Mouse (Mus musculus) Patski (cell line): ENCODE measurements around the gene Ms4a4b. TPM values are rescaled to one million over a fixed set of nuclear protein-coding genes. Genes with fewer than 3 reads are reported as not detected.
"Not testable (repeated sequence)": the region's sequence is repeated elsewhere in the genome, so short reads cannot be mapped to it uniquely, and the experiment has no call there.

ENCODE experiments used
- ATAC-seq: fragments of 100-300 bp; one replicate; pipeline ENCODE4 v1.8.0; 2021
- CTCF ChIA-PET: fragments of 350-600 bp; sonication (Branson Sonifier 250); formaldehyde crosslinking; loops from one replicate; lab custom pipeline; 2022; ENCODE audit warnings: inconsistent platforms; lab: Charles Lee
- POLR2A ChIA-PET: fragments of 350-600 bp; sonication (Branson Sonifier 250); formaldehyde crosslinking; loops from one replicate; lab custom pipeline; 2022; ENCODE audit warnings: antibody characterized with exemption, inconsistent platforms; lab: Charles Lee
- DNase-seq: peaks from one replicate; pipeline ENCODE4 v3.0.0-alpha.2; 2011; ENCODE audit warnings: low read depth, low spot score
- H3K27me3 ChIP-seq: fragments of 371-371 bp; one replicate; pipeline ENCODE4 v1.5.1; 2021
- CTCF ChIP-seq: fragments of 100-300 bp; IDR thresholded peaks from one replicate; pipeline ENCODE4 v1.5.1; 2021
- in situ Hi-C: fragments of 300-500 bp; cut with MboI; formaldehyde crosslinking; loops from 3 replicates; pipeline ENCODE4 v1.11.1; 2018; ENCODE audit warnings: low pct_unique_long_range_greater_than_20kb, mixed read lengths
- polyA plus RNA-seq: library from polyadenylated mRNA; unstranded; gene quantifications from one replicate; pipeline ENCODE4 v1.2.3, GENCODE M21; 2021

Ms4a4b gene
- polyA plus RNA-seq, 1 experiment from 2014 or later = 0.12 TPM

DNA sequence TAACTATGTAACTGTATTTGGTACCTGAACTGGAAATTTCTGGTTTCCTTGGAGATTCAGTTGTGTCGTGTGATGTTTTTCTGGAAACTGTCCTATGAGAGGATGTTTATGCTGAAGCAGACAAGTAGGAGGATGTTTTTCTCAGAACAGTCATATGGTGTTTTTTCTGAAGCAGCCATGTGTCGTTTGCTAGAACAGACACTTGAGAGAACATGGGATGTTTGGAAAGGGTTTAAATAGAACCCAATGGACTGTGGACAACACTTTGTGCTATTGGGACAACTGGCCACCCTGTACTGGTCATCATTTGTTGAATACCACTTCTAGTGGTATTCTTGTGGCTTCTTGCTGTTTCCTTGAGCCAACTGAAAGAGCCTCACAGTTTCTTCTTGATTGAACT lies 42.4 kb downstream of the Ms4a4b start, which contains the start of gene Gm8369:
Gm8369 (plus strand) TSS at position 193 of the 400 bp plus-strand sequence.
- ChIA-PET CTCF (interaction anchor here (1.1 kb wide), 2 partner anchors 13 to 14 kb away, joined by 3 read pairs; no protein-coding TSS in a partner anchor), POLR2A (interaction anchor here (0.9 kb wide), 1 partner anchor 10 kb away, joined by 4 read pairs; no protein-coding TSS in a partner anchor)
- no peak for TF ChIP-seq CTCF
- in situ Hi-C loops = no loop called here
- no peak for DNase-seq
- no peak for ATAC-seq
- H3K27me3 ChIP-seq = peaks cover 34% of the 10 kb centered on the region

DNA sequence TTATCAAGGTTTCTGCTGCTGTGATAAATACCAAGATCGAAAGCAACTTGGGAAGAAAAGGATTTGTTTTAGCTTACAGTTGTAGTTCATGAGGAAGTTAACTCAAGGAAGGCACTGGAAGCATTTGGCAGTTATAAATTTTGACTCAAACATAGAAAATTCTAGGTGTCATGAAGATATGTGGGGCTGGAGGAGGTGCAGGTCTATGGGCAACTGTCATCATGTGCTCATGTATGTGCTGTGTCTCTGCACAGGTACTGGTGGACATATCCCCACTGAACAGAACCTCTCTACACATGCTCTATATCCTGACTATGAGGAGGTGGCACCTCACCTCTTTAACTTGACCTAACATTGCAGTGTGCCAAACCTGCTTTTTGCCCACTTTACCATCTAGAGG lies 43.2 kb downstream of the Ms4a4b start:
- POLR2A ChIA-PET = no interaction called here
- DNase-seq = no peak
- ATAC-seq = no peak
- peaks cover 30% of the 10 kb centered on the region for H3K27me3 ChIP-seq
- in situ Hi-C loops = no loop called here
- no peak for TF ChIP-seq CTCF
- CTCF ChIA-PET = interaction anchor here (1.1 kb wide), 1 partner anchor 14 kb away, joined by 3 read pairs; no protein-coding TSS in a partner anchor

- ChIA-PET CTCF (no interaction called here), POLR2A (no interaction called here)
- DNase-seq (no peak), ATAC-seq (no peak)
- H3K27me3 ChIP-seq = peaks cover 18% of the 10 kb centered on the region
- no peak for TF ChIP-seq CTCF
- in situ Hi-C loops = no loop called here
These were observed 48.2 kb downstream of the Ms4a4b start for GRCm38 (mm10) chr19:11491406-11492189.

DNA sequence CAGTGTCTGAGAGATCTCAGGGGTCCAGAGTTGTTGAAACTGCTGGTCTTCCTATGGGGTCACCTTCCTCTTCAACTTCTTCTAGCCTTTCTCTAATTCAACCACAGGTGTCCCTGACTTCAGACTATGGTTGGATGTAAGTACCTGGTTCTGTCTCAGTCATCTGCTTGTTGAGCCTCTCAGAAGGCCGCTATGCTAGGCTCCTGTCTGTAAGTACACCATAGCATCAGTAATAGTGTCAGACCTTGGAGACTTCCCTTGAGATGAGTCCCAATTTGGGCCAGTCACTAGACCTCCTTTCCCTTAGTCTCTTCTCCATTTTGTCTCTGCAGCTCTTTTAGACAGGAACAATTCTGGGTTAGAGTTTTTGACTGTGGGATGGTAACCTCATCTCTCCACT lies 49.3 kb downstream of the Ms4a4b start:
- POLR2A ChIA-PET = no interaction called here
- peaks cover 19% of the 10 kb centered on the region for H3K27me3 ChIP-seq
- in situ Hi-C loops = no loop called here
- CTCF ChIA-PET = no interaction called here
- DNase-seq = no peak
- no peak for ATAC-seq
- no peak for TF ChIP-seq CTCF

- POLR2A ChIA-PET = interaction anchor here (0.6 kb wide), 1 partner anchor 123 kb away, joined by 3 read pairs; no protein-coding TSS in a partner anchor
- peaks cover 29% of the 10 kb centered on the region for H3K27me3 ChIP-seq
- in situ Hi-C loops = no loop called here
- TF ChIP-seq CTCF = no peak
- DNase-seq = no peak
- CTCF ChIA-PET = interaction anchor here (0.9 kb wide), 1 partner anchor 19 kb away, joined by 3 read pairs; no protein-coding TSS in a partner anchor
- ATAC-seq = no peak
These were observed 51.2 kb downstream of the Ms4a4b start for GRCm38 (mm10) chr19:11494519-11494918.

DNA sequence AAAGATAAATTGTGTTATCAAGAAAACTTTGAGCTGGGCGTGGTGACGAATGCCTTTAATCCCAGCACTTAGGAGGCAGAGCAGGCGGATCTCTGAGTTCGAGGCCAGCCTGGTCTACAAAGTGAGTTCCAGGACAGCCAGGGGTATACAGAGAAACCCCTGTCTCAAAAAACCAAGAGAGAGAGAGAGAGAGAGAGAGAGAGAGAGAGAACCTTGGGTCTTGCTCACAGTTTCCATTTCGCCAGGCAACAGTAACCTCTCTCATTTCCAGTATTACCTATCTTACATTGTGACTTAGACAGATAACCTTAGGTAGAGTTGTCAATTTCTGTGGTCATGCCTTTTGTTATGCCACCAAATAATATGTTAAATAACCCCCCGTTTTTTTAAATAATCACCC lies 53.0 kb downstream of the Ms4a4b start:
- ATAC-seq (no peak), DNase-seq (no peak)
- ChIA-PET POLR2A (no interaction called here), CTCF (no interaction called here)
- peaks cover 33% of the 10 kb centered on the region for H3K27me3 ChIP-seq
- TF ChIP-seq CTCF = no peak
- in situ Hi-C loops = loop anchor here (5.0 kb wide), 1 partner anchor 51 kb away; no protein-coding TSS in a partner anchor

- POLR2A ChIA-PET, CTCF ChIA-PET, ATAC-seq, DNase-seq: not testable (repeated sequence)
- H3K27me3 ChIP-seq = peaks cover 37% of the 10 kb centered on the region
- in situ Hi-C loops = loop anchor here (5.0 kb wide), 1 partner anchor 50 kb away; no protein-coding TSS in a partner anchor
These were observed 53.9 kb downstream of the Ms4a4b start for GRCm38 (mm10) chr19:11497300-11497699.

DNA sequence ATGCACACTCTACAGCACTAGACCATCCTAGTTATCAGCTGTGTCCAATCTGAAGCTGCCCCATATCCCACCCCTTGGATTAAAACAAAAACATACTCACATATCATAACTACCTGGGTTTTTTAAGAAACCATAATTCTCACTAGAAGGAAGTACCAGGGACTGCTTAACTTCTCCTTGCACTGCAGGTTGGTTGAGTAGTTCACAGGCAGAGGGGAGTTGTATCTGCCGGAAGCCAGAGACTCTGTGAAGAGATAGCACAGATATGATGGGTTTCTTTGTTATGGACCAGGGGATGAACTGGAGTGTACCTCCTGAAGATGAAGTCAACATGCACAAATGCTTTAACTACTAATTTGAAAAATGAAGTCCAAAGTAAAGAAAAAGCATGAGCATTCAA lies 57.4 kb downstream of the Ms4a4b start:
- no peak for TF ChIP-seq CTCF
- in situ Hi-C loops = no loop called here
- no peak for ATAC-seq
- ChIA-PET POLR2A (no interaction called here), CTCF (no interaction called here)
- DNase-seq = no peak
- H3K27me3 ChIP-seq = peaks cover 47% of the 10 kb centered on the region

GRCm38 (mm10) chr19:11501326-11501725 lies 58.0 kb downstream of the Ms4a4b start:
- no peak for TF ChIP-seq CTCF
- ATAC-seq = no peak
- peaks cover 48% of the 10 kb centered on the region for H3K27me3 ChIP-seq
- ChIA-PET CTCF (no interaction called here), POLR2A (interaction anchor here (0.7 kb wide), 1 partner anchor 23 kb away, joined by 3 read pairs; no protein-coding TSS in a partner anchor)
- in situ Hi-C loops = no loop called here
- DNase-seq = no peak

DNA sequence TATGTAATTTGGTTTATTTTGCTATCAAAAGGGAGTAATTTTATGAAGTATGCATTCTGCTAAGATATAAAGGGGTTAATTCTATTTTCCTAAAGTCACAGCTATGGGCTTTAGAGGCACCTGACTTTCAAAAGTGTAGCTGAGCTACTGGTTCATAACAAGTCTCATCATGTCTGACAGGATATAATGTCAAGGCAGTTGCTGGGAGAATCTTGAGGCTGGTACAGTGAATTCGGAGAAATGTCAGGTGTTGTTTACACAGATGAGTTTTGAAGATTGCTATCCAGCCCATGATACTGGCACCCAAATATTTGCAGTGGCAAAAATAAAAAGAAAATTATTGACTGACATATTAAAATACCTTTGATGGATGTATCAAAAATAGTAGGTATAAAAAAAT lies 61.5 kb downstream of the Ms4a4b start:
- peaks cover 27% of the 10 kb centered on the region for H3K27me3 ChIP-seq
- ChIA-PET POLR2A (no interaction called here), CTCF (no interaction called here)
- ATAC-seq = no peak
- DNase-seq = no peak
- in situ Hi-C loops = no loop called here
- no peak for TF ChIP-seq CTCF

DNA sequence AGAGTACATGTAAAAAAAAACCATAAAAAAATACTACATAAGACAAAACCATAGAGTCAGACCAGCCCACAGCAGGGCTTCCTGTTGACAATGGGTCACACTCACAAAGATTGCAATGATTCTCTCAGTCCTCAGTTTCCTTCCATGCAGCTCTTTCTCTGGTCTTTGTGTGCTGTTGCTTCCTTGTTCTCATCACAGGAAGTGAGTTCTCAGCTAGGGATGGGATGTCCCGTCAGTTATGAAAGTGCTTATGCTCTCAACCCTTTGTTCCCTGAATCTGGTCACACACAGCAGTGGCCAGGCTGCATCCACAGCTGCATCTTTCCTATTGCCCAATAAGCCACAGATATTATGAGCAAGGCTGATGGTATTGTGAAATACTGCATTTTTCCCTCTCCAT lies 70.1 kb downstream of the Ms4a4b start:
- no peak for TF ChIP-seq CTCF
- ATAC-seq (no peak), DNase-seq (no peak)
- in situ Hi-C loops = no loop called here
- peaks cover 21% of the 10 kb centered on the region for H3K27me3 ChIP-seq
- POLR2A ChIA-PET = no interaction called here
- CTCF ChIA-PET = no interaction called here
